Mouse (Mus musculus) kidney, adult 11 months (tissue): ENCODE measurements around the gene Mrpl17.
"Not testable (repeated sequence)": the region's sequence is repeated elsewhere in the genome, so short reads cannot be mapped to it uniquely, and the experiment has no call there.

Experiments
- DNase-seq: peaks from one replicate; pipeline ENCODE4 v3.0.0; 2022

Mrpl17 gene

DNA sequence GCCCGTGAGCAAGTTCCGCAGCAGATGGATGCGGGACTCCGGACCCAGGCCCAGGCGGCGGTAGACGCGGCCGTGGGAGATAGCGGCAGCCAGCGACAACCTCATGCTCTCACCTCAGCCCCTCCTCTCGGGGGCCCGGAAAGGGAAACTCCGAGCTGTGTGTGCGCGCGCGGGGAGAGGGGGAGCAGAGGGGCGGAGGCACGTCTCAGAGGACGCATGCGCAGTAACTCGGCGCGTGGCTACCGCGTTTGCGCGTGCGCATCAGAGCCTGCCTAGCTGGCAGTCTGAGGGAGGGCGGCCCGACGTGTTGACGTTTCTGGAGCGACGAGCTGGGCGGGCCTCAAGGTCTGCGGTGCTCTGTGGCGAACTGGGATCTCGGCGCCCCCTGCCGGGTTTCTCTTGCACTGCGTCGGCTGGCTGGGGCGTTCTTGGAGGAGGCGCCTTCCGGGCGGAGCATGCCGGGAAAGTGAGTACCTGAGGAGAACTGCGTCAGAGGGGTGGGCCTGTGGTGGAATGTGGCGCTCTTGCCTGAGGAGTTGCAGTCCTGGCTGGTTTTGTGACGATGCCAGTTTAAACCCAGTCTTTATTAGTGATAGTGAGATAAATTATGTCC is at the start of gene Mrpl17:
Mrpl17 (minus strand) TSS at position 223 of the 613 bp plus-strand sequence.
- DNase-seq, result peak; percentile 100

DNA sequence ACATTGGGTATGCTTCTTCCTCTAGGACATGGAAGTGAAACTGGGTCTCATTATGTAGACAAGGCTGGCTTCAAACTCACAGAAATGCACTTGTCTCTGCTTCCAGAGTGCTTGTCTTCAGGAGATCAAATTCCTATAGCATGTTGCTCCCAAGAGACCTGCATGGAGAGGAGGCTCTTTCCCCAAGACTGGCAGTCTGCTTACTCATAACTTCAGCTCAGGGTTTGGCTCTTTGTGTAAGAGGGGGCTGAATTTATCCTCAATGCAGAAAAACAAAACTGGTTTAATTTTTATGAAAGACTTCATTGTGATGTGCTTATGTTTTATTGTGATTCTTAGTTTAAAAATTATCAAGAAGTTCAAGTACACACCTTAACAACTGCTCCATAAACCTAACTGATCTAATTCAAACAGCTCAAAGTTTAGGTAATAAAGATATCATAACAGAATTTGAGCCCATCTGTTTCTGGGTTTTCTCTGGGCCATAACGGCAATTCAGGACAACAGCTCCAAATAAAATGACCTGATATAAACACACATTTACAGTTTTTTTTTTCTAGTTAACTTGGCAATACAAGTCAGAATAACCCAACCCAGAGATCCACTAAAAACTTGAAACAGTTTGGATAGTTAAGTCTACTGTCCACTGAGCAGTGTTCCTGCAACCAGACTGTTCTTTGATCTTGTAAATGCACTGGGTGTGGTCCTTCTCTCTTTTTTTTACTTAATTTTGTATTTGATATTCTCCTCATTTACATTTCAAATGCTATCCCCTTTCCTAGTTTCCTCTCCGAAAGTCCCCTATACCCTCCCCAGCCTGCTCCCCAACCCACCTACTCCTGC is 45.0 kb upstream of the Mrpl17 start:
- DNase-seq, result not testable (repeated sequence)

DNA sequence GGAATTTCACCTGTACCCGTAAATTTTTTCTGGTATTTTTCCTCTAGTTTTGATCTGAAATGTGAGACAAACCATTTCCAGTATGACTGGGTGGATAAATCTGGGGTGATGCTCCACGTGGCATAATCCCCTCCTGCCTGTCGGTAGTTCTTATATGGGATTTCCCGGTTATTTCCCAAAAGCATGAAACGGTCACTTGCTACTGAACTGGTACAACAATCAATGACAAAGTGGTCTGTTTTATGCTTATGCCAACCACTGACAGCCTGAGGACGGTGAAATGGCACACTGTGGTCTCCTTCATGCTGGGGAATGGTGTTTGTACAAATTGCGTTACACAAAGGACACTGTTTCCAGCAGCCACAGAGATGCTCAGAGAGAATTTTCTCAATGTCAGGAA is 13.4 kb upstream of the Mrpl17 start:
- no peak for DNase-seq

DNA sequence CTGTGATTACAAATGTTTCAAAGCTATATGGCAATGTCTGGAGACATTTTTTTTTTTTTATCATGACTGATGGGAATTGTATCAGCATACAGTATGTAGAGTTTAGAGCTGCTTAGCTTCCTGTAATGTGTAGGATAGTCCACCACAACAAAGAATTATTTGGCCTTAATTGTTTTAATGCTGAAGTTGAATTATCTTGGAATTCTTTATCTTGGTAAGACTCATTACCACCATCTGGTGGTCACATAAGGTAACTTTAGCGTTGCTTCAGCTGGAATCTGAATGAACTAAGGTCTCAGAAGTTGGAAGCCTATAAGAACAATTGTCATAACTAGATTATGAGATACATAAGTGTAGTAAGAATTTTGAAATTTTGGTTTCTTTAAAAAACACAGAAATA is 7.6 kb upstream of the Mrpl17 start:
- DNase-seq, result no peak

DNA sequence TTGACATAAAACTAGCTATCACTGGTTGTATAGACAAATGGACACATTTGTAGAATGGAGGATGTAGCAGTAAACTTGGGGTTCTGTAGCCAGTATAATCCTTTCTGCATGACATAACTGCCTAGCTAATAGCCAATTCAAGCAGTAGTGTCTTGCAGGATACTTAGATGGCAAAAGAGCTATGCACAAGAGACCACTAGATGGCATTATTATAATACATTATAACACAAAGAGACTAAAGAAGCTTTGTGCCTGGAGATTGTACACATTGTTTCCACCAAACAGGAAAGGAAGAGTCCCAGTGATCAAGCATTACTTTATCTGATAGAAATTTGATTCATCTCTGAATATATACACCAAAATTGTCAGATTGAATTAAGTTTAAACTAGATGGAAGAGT is 5.8 kb upstream of the Mrpl17 start:
- no peak for DNase-seq

DNA sequence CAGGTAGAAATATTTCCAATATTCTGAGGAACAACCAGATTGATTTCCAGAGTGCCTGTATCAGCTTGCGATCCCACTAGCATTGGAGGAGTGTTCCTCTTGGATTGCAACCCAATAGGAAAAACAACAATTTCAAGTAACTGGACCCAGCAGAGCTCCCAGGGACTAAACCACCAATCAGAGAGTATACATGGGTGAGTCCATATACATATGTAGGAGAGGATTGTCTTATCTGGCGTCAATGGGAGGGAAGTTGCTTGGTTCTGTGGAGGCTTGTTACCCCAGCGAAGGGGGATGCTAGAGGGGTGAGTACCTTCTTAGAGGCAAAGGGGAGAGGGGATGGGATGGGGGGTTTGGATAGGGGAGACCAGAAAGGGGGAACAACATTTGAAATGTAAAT is 2.4 kb upstream of the Mrpl17 start:
- DNase-seq, result no peak

DNA sequence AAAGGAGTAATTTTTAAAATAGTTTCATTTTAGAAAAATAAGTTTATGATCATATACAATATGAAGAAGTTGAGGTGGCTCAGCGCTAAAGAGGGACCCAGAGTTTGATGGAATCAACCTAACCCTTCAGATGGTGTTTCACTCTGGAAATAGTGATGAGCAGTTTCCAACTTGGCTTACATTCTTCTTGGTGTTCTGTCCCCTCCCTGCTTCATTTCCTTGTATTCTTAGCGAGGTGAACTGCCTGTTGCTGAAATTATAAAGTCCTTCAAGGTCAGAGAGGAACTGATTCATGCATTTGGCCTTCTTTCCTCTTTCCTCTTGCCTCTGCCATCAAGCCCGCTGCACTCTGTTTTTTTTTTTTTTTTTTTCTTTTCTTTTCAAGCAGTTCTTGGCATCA is 1.7 kb upstream of the Mrpl17 start:
- DNase-seq, result no peak

DNA sequence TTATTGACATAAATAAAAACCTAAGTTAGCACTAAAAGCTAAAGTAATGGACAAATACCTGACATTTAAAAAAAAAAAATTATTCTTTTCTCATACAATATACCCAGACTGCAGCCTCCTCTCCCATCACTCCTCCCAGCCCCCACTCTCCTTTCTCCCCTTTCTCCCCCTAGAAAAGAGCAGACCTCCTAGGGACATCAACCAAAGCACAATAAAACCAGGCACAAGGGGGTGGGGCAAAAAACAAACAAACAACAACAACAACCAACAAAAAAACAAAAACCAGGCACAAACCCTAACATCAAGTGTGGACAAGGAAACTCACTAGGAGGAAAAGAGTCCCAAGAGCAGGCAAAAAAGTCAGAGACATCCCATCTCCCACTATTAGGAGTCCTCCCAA is 617 bp upstream of the Mrpl17 start:
- DNase-seq, result no peak

DNA sequence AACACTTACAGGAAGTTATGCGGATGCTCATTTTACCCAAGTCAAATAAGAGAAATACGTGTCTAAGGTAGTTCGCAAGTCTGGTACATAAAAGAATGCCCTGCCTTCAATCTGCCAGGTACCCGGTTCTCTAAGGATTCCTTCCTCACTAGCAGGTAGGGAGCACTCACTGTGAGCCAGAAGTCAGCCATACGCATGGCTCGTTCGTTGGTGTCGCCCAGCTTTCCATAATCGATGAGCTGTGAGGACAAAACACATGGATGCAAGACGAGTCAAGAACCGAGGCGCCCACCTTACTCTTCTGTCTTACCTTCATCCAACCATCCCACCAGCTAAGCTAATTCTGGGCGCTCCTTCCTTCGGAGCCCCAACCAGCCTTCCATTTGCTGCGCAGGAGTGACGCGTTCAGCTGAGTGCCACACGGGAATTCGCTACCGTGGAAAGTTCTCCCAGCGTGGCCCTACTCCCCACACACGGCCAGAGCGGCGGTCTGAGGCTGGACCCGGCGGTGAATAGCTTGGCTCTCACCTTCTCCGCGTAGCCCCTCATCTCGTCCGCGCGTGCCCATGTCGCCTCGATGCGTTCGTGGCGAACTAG is 521 bp downstream of the Mrpl17 start:
- DNase-seq, result no peak

DNA sequence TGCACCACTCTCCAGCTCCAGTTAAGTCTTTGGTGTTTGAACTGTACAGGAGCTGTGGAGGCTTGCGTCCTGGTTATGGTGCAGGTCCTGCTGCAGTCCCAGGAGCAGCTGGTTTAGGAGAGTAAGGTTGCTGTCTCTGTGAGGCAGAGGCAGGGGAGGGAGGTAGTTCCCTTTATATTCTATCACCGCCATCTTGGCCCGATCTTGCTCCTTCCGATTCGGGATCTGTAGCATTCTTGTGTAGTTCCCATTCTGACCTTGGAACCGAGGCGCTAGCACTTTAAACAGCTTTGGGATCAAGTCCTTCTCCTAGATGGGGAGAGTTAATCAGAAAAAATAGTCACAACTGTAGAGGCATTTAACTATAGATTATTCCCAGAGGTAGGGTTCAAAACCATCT is 1.1 kb downstream of the Mrpl17 start:
- DNase-seq, result no peak

DNA sequence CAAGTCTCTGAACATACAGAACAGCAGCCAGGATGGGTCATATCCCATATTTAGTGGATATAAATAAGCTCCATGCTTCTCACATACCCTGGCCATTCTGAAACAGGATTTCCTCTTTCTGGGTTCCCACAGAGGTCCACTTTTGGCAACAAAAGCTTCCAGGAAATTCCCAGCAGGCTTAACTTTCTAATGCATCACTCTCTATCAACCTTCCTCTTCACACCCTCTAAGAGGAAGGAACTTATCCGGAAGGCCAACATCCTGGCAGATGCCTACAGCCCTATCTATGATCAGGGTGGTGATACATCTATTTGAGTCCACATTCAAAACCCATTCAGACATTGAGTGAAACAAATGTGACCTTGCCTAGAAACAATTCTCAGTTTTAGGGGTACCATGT is 2.5 kb downstream of the Mrpl17 start:
- DNase-seq, result peak; percentile 40

DNA sequence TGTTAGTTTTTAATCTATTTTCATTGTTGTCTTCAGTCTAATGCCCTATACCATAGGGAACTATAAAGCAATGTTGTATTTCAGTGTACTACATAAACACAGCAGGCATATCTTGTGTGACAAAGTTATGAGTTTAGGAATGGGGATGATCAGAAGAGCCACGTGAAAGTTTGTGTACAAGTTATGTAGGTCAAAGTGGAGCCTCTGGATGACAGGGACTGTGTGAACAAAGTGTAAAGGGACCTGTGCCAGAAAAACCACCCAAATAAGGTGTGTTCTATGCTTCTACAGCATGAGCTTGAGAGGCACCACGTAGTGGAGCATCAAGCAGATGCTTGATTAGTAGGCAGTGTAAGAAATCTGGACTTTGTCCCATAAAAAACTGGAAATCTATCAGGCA is 4.2 kb downstream of the Mrpl17 start:
- DNase-seq, result no peak

DNA sequence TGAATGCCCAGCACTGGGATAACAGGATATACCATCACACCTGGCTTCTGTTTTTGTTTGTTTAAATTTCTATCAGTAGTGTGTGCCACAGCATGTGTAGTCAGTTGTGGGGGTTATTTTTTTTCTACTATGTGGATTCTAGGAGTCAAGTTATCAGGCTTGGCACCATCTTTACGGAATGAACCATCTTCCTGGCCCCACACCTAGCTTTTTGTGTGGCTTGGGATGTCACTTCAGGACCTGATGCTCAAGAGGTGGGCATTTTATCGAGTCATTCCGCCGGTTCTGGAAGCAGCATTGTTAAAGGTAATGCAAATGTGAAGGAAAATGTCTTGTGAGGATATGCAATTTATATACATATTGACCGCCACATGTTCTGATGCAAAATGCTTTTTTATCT is 4.8 kb downstream of the Mrpl17 start:
- no peak for DNase-seq

DNA sequence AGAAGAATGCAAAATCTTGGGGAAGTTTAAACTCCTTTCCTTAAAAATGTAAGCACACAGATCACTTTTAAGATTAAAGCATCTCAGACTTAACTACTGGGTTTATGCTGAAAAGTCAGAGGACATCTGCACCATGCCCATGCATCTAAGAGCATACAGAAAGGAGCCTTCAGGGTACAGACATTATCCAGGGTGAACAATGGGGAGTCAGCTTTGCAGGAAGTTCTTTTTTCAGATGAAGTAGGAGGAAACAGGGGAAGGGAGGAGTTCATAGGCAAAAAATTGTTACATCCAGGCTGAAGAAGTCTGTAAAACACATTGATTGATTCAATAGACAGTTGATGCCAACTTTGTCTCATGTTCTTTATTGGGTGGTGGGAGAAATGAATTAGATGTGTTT is 7.5 kb downstream of the Mrpl17 start:
- DNase-seq, result no peak

DNA sequence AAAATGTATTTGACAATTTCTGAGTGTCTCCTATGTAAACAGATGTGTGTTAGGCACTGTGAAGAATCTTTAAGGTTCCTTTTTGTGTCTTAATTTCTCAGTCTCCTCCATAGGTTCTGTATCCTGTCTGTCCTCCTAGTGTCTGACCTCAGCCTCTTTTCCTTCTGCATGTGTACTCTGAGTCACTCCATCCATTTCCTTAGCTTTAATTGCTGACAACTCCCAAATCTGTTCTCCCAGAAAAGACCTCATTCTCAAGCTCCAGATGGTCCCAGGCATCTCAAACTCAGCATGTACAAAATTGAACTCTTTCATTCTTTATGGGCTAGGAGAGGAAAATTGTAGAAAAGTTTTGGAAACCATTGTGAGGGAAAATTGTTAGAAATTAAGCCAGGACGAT is 8.1 kb downstream of the Mrpl17 start:
- no peak for DNase-seq

DNA sequence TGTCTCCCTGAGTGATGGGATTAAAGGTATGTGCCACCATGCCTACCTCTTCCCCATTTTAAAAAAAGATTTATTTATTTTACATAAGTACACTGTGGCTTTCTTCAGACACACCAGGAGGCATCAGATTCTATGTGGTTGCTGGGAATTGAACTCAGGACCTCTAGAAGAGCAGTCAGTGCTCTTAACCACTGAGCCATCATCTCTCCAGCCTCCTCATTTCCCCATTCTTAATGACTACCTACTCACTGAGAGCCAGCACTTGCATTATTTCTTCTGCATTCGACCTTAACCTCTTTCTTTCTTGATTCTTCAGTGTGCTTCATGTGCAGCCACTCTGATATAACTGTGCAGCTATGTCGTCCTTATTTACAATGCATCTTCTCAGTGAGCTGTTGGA is 8.6 kb downstream of the Mrpl17 start:
- no peak for DNase-seq

DNA sequence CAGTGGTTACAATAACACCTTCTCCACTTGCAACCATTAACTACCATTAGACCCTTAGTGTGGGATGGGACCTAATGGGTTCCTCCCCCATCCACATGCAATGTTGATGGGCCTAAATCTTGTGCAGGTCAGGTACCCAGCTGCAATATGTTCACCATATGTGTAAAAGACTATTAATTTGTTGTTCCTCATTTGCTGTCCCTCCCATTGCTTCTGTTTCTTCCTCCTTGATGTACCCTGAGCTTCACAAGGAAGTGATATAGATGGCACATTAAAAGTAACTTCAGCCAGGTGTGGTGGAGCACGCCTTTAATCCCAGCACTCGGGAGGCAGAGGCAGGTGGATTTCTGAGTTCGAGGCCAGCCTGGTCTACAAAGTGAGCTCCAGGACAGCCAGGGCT is 13.9 kb downstream of the Mrpl17 start:
- DNase-seq, result no peak

DNA sequence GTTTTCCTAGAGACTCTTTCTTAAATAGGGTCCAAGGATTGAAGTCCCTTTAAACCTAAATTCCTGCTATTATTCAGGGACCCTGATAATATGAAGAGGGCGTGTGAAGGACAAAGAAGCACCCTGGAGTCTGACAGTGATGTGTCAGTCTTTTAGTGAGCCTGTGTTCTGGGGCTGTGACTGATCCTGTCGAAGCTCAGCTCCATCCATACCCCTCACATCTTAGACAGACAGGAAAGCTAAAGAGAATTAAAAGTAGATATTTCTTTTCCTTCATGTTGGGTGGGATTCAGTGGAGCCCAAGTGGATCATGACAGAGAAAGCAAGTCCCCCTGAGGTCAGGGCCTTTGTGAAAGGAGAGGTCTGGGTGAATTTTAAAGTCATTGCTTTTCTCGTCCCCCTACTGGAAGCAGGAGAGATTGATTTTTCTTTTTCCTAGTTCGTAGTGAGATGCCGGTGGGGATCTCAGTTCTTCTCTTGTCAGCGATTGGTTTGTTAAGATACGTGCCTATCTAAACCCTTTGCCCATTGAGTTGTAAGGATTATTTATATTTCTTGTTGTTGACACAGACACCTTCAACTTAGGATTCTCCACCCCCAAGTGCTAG is 15.0 kb downstream of the Mrpl17 start:
- no peak for DNase-seq

DNA sequence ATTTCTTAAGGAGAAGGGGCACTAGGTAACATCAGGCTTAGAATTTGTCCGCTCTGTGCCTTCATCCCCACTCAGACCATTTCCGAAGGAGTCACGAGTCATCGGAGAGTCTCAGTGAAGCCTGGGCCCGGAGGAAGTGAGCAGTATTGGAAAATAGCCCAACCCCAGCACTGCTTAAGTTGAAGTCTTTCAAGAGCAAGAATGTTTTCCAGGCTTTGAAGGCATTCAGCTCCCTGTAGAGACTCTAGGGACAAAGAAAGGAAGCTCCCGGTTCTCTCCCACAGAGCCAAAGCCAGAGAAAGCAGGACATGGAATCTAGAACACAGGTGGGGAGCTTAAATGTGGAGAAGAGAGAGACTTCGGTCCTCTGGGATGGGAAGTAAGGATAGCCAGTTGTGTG is 17.2 kb downstream of the Mrpl17 start:
- DNase-seq, result no peak

DNA sequence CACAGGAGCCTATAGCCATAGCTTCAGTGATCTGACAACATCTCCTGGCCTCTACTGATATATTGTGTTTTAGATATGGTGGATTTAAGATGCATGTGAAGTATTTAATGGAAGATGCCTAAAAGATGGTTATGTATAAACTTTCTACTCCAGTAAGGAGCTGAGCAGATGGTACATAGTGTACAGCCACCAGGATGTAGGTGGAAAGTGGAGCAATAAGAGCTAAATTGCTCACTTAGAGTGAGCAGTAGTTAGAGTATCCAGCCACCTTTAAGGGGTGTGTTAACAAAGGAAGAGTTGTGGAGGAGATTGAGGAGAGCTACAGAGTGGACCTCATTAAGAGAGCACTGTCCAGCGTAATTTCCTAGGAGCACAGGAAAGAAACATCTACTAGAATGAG is 19.8 kb downstream of the Mrpl17 start:
- no peak for DNase-seq

DNA sequence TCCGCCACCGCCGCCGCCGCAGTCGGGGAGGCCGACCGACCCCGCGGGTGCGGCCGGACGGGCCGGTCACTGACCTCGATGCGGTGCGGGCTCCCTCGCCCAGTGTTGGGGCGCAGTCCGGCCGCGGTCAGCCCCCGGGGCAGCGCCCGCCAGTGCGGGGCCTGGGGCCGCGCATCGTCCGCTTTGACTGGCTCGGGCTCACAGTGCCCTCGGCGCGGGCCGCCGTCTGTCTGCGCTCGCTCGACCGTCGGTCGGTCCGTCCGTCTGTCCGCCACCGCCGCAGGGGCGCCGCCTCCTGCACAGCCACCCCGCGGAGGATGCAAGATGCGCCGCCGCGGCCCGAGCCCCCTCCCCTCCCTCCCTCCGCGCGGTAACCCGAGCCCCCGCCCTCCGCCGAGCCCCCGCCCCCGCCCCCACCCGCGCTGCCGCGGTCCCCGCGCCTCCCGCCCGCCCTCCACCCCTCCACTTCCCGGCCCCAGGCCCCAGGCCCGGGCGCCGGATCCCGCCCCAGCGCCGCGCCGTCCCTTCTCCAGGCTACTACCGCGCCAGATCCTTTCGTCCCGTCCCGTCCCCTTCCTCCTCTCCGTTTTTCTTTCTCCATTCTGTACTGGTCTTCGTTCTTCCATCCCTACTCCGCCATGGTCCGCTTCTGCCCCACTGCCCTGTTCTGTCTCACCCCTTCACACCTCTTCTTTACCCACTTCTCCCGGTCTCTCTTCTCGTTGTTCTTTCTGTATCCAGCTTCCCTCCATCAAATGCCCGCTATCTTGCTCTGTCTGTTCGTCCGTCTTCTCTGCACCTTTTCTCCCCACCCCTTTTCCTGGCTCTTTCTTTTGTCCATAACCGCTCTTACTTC is 23.4 kb downstream of the Mrpl17 start, which contains the start of gene Dchs1:
Dchs1 (minus strand) TSS at position 370 of the 856 bp plus-strand sequence.
- no peak for DNase-seq

DNA sequence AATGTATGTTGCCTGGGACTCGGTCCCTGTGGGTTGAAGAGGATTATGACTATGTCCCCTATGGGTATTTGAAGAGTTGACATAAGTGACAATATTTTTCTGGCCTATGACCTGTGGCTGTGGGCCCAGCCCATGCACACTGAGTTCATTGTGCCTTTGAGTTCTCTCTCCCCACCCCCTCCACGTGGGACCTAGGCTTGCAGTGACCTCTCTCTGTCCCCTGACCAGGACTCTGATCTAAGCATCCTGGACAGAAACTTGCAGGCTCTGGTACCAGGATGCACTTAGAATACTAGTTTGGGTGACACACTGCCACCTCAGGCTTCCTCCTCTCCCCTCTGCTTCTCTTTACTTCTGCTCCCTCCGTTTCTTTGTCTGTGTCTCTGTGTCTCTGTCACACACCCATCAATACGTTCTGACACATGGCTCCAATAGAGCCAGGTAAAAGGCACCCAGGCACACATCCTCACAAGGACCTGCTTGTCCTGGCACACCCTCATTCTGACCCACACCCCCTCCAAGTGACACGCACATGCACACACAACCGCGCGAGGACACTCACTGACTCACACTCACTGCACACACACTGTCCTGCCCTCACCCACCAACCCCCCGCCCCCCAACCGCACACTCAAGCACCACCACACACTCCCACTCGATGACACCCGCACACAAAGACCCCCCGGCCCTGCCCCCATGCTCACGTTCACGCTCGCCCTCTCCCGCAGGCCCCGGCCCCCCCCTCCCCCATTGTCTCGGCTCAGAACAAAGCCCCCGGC is 24.2 kb downstream of the Mrpl17 start:
- no peak for DNase-seq
